Mouse (Mus musculus): ENCODE results near the gene Uhrf1. TPM values are rescaled to one million over a fixed set of nuclear protein-coding genes. Genes with fewer than 3 reads are reported as not detected.

Uhrf1 gene
- polyA plus RNA-seq, 1 experiment from 2014 or later: 23.5 TPM

DNA sequence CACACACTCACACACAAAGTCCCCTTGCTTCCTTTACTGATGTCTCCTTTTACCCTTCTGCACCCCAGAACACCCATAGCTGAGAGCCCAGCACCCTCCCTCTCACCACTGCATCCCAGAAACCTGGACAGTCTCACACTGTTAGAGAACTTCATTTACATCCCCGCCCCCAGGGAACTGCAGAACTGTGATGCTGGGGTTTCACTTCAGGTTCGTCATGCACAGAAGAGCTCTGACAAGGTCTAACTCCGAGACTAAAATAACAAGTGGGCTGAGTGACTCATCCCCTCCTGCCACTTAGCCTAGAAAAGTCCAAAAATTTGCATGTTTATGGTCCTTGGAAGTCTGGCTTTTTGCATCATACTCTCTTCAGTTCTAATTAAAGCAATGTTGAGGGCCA is 36.9 kb upstream of the Uhrf1 start:
- Histone ChIP-seq H3K9me3 (ENCODE audit: control insufficient read depth) (no peaks in the 10 kb centered on the region), H3K4me2 (replicated peaks; ENCODE audit: low read depth) (no peak overlapping the region), H3K36me3 (ENCODE audit: control insufficient read depth, insufficient read depth) (peaks cover 29% of the 10 kb centered on the region), H3K27ac (ENCODE audit: low read depth, low read length) (no peak overlapping the region), H3K27me3 (replicated peaks; ENCODE audit: control insufficient read depth, insufficient read depth, low read length) (no peaks in the 10 kb centered on the region), H3K4me3 (ENCODE audit: low read depth, low read length) (no peak overlapping the region), H3K9ac (ENCODE audit: low read depth, low read length) (no peak overlapping the region), H3K4me1 (replicated peaks; ENCODE audit: control insufficient read depth, insufficient read depth, low read length) (no peaks in the 10 kb centered on the region)
- ATAC-seq: no peak
- WGBS: 58% methylated on average over 3 of the region's 3 CpGs
- TF ChIP-seq CTCF (IDR thresholded peaks at IDR 0.05; ENCODE audit: low read depth): no peak

GRCm38 (mm10) chr17:56269153-56269630 is 33.9 kb upstream of the Uhrf1 start:
- no peaks in the 10 kb centered on the region for H3K9me3 ChIP-seq (ENCODE audit: control insufficient read depth)
- H3K9ac ChIP-seq (ENCODE audit: low read depth, low read length): peak overlapping the region; percentile 4; the same call in 1 of the 2 replicates
- peak overlapping the region; percentile 28 for H3K4me3 ChIP-seq (ENCODE audit: low read depth, low read length)
- WGBS: 14% methylated on average over 12 of the region's 12 CpGs
- no peak for TF ChIP-seq CTCF (IDR thresholded peaks at IDR 0.05; ENCODE audit: low read depth)
- peak; percentile 70 for ATAC-seq
- H3K27me3 ChIP-seq (replicated peaks; ENCODE audit: control insufficient read depth, insufficient read depth, low read length): no peaks in the 10 kb centered on the region
- H3K27ac ChIP-seq (ENCODE audit: low read depth, low read length): peak overlapping the region; percentile 67
- H3K36me3 ChIP-seq (ENCODE audit: control insufficient read depth, insufficient read depth): peaks cover 43% of the 10 kb centered on the region
- H3K4me1 ChIP-seq (replicated peaks; ENCODE audit: control insufficient read depth, insufficient read depth, low read length): no peaks in the 10 kb centered on the region
- peak overlapping the region; percentile 66 for H3K4me2 ChIP-seq (replicated peaks; ENCODE audit: low read depth)

DNA sequence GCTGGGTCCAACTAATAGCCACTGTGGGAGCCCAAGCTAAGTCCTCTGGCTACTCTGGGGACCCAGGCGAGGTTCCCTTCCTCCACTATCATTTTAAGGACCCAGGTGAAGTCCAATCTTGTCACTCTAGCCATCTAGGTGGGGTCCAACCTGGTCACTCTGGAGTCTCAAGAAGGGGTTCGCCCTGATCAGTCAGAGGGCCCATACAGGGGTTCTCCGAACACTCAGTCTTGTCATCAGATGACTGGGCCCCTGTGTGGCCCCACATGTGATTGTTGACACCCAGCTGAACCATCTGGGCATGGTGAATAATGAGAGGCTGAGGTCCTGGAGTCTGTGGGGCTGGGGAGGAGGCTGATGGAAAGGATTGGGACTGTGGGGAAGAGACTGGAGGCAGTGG is 33.4 kb upstream of the Uhrf1 start:
- Histone ChIP-seq H3K9ac (ENCODE audit: low read depth, low read length) (no peak overlapping the region), H3K27ac (ENCODE audit: low read depth, low read length) (peak overlapping the region; percentile 67; the same call in 1 of the 2 replicates), H3K9me3 (ENCODE audit: control insufficient read depth) (no peaks in the 10 kb centered on the region), H3K4me3 (ENCODE audit: low read depth, low read length) (no peak overlapping the region), H3K36me3 (ENCODE audit: control insufficient read depth, insufficient read depth) (peaks cover 44% of the 10 kb centered on the region), H3K4me1 (replicated peaks; ENCODE audit: control insufficient read depth, insufficient read depth, low read length) (no peaks in the 10 kb centered on the region), H3K27me3 (replicated peaks; ENCODE audit: control insufficient read depth, insufficient read depth, low read length) (no peaks in the 10 kb centered on the region), H3K4me2 (replicated peaks; ENCODE audit: low read depth) (peak overlapping the region; percentile 66)
- TF ChIP-seq CTCF (IDR thresholded peaks at IDR 0.05; ENCODE audit: low read depth): no peak
- no peak for ATAC-seq
- WGBS: 67% methylated on average over 3 of the region's 3 CpGs

DNA sequence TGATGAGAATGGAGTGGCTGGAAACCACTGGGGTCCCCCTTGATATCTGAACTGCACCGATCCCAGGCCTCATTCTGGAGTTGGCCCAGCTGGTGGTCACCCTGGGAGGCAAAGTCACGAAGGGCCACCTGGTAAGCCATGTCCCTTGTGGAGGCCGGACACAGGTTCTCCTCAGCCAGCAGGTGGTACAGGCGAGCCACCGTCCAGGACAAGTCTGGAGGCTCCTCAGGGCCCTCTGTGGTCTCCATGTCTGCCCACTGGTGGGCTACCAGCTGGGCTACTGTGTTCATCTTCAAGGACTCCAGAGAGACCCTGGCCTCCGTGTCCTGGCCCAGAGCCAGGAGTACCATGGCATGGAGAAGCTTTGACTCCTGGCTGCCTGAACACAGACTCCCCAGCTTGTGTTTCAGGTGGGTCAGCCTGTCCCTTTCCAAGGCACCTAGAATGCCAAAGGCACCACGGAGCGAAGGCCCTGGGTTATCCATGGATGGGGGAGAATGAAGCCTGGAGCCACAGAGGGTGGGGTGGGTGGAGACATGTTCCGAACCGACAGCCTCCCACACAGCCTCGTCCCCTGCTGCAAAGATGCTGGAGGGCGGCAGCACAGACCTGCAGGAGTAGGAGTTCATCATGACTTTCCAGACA is 31.4 kb upstream of the Uhrf1 start:
- Histone ChIP-seq H3K4me2 (replicated peaks; ENCODE audit: low read depth) (no peak overlapping the region), H3K27me3 (replicated peaks; ENCODE audit: control insufficient read depth, insufficient read depth, low read length) (no peaks in the 10 kb centered on the region), H3K4me1 (replicated peaks; ENCODE audit: control insufficient read depth, insufficient read depth, low read length) (no peaks in the 10 kb centered on the region), H3K27ac (ENCODE audit: low read depth, low read length) (no peak overlapping the region), H3K9ac (ENCODE audit: low read depth, low read length) (no peak overlapping the region), H3K9me3 (ENCODE audit: control insufficient read depth) (no peaks in the 10 kb centered on the region), H3K36me3 (ENCODE audit: control insufficient read depth, insufficient read depth) (peaks cover 44% of the 10 kb centered on the region), H3K4me3 (ENCODE audit: low read depth, low read length) (no peak overlapping the region)
- ATAC-seq: no peak
- TF ChIP-seq CTCF (IDR thresholded peaks at IDR 0.05; ENCODE audit: low read depth): peak; percentile 33; the same call in 1 of the 2 replicates
- 86% methylated on average over 12 of the region's 12 CpGs for WGBS

GRCm38 (mm10) chr17:56272644-56273043 is 30.5 kb upstream of the Uhrf1 start:
- Histone ChIP-seq H3K27me3 (replicated peaks; ENCODE audit: control insufficient read depth, insufficient read depth, low read length) (no peaks in the 10 kb centered on the region), H3K4me3 (ENCODE audit: low read depth, low read length) (no peak overlapping the region), H3K9me3 (ENCODE audit: control insufficient read depth) (no peaks in the 10 kb centered on the region), H3K4me2 (replicated peaks; ENCODE audit: low read depth) (no peak overlapping the region; the same call in 1 of the 2 replicates), H3K9ac (ENCODE audit: low read depth, low read length) (no peak overlapping the region), H3K36me3 (ENCODE audit: control insufficient read depth, insufficient read depth) (peaks cover 44% of the 10 kb centered on the region), H3K27ac (ENCODE audit: low read depth, low read length) (no peak overlapping the region), H3K4me1 (replicated peaks; ENCODE audit: control insufficient read depth, insufficient read depth, low read length) (no peaks in the 10 kb centered on the region)
- 62% methylated on average over 3 of the region's 3 CpGs for WGBS
- no peak for TF ChIP-seq CTCF (IDR thresholded peaks at IDR 0.05; ENCODE audit: low read depth)
- no peak for ATAC-seq

- Histone ChIP-seq H3K4me2 (replicated peaks; ENCODE audit: low read depth) (peak overlapping the region; percentile 13; the same call in 1 of the 2 replicates), H3K4me1 (replicated peaks; ENCODE audit: control insufficient read depth, insufficient read depth, low read length) (no peaks in the 10 kb centered on the region), H3K27me3 (replicated peaks; ENCODE audit: control insufficient read depth, insufficient read depth, low read length) (no peaks in the 10 kb centered on the region), H3K4me3 (ENCODE audit: low read depth, low read length) (no peak overlapping the region), H3K9ac (ENCODE audit: low read depth, low read length) (no peak overlapping the region), H3K27ac (ENCODE audit: low read depth, low read length) (peak overlapping the region; percentile 17), H3K36me3 (ENCODE audit: control insufficient read depth, insufficient read depth) (peaks cover 45% of the 10 kb centered on the region), H3K9me3 (ENCODE audit: control insufficient read depth) (no peaks in the 10 kb centered on the region)
- TF ChIP-seq CTCF (IDR thresholded peaks at IDR 0.05; ENCODE audit: low read depth): no peak
- no peak for ATAC-seq
- 77% methylated on average over 7 of the region's 7 CpGs for WGBS
Measured at GRCm38 (mm10) chr17:56273482-56273881, 29.6 kb upstream of the Uhrf1 start.

All from intestine, postnatal 0 days (tissue).